Mouse (Mus musculus) telencephalon, adult 2 months (tissue): ENCODE results near the gene Tgfbr3.

Source experiments
- DNase-seq: peaks from one replicate; pipeline ENCODE4 v3.0.0-alpha.2; 2011; ENCODE audit warnings: low read depth, low spot score

Tgfbr3 gene

DNA sequence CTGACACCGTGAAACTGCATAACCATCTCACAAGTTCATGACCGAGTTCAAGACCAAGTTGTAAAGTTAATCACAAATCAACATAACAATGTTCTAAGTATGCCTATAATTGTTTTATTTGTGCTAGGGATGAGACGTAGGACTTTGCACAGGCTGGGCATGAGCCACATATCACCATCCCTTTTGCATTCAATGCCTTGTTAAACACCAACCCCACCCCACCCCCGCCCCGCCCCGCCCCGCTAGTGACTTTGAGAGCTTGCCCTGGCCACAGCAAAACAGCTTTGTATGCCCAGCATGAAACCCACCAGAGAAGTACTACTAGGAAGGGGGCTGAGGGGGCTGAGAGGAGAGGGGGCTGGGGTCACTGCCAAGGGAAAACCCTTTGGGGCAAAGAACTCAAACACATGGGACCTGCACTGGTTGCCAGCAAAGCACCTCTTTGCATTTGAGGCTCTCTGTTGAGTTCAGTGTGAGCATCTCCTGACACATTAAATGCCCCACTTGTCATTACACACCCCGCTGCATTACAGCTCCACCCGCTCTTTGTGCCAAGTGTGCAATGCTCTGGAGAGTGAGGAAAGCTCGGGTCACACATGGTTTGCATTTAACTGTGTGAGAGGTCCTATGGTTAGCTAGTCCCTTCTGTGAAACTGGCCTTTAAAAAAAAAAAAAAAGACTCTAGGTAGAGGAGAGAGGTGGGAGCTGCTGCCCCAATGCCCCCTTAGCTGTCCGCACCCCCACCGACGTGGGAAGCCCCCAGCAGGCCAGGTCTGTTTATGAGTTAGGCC, 179.1 kb downstream of the Tgfbr3 start:
- DNase-seq = no peak

DNA sequence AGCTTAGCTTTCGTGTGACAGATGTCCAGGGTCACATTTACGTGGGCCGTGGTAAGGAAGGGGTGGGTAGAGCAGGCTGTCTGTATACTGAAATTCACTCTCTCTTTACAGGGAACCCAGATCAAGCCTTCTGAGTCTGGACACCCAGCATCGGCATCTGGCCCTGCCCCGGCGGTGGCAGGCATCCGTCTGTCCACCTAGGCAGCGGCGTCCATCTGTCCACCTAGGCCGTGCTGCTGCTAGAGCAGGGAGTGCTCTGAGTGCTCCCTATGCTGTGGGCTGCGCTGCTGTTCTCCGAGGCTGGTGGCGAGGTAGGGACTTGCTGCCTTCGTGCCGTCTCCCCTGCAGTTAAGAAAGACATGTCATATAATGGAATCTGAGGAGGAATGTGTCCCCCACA, 180.0 kb downstream of the Tgfbr3 start:
- no peak for DNase-seq

DNA sequence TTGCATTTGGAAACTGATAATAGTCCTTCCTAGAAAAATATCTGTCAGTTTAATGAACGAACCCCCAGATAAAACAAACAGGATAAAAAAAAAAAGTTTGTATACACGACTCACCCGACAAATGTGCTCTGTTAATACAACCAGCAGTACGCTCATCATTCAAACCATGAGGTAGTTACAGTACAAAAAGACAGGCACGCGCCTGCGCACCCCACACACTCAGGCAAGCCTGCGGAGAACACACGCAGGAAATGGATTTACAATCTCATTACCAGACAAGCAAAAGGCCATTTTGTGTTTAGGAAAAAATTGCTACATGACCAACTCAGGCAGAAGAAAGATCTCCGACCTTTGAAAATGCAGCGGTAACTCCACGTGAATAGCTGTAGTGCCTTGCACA, 182.6 kb downstream of the Tgfbr3 start:
- no peak for DNase-seq

DNA sequence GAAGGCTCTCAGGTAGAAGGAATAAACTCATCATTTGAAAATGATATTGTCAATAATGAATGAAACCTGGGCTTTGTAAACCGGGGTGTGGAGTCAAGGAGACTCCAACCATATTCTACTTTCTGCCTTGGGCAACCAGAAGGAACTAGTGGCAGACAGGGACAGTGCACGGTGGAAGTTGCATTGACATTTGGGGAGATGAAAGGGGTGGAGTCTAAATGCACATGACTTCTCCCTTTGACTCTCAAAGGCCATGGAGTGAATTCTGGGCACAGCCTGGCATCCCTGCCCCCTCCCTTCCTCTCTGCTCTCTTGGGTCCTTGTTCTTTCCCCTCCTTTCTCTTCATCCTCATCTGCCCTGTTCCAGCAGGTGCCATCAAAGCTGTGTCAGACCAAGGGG, 183.3 kb downstream of the Tgfbr3 start:
- no peak for DNase-seq

DNA sequence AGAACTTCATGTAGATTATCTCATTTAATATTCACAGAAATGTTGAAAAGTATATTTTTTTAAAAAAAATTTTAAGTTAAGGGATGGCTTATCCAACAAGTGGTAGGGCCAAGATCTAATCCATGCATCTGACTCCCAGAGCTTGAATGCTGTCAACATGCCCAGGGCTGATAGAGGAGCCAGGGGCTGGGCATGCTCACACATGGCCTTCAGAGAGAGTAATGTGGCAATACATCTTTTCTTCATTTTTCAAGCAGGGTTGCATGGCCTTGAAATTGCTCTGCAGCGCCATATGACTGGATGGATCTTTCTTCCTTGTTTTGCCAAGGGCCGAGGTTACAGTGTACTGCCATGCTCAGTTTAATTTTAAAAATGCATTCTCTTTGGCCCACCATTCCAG, 185.8 kb downstream of the Tgfbr3 start:
- DNase-seq = no peak

DNA sequence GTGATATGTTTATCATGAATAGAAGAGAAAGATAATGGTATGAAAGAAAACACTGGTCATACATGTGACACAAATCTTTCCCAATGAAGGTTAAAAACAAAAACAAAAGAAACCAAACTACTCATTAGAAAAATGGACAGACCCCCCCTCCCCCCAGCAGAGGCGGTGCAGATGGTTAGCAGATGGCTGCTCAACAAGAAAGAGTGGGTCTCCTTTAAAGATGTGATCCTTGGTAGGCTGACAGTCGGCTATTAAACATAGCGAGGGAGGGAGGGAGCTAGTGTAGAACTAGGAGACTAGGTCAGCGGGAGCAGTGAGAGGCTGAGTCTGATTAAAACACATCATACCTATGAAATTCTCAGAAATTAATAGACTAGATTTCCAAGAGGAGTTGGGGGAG, 186.5 kb downstream of the Tgfbr3 start:
- no peak for DNase-seq

DNA sequence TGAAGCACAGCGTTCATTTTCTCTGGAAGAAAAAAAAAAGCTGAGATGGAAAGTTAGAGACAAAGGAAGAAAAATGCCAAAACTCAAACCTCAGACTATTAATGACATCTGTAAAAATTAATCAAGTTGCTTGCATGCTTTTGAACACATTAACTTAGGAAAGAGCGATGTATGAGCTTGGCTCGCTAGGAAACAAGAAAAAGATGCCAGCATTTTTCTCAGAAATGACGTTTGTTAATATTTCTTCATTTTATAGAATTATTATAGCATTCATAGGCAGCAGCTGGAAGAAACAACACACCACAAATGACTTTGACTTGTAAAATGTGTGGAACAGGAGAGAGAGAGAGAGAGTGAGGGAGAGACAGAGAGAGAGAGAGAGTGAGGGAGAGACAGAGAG, 187.7 kb downstream of the Tgfbr3 start:
- no peak for DNase-seq

DNA sequence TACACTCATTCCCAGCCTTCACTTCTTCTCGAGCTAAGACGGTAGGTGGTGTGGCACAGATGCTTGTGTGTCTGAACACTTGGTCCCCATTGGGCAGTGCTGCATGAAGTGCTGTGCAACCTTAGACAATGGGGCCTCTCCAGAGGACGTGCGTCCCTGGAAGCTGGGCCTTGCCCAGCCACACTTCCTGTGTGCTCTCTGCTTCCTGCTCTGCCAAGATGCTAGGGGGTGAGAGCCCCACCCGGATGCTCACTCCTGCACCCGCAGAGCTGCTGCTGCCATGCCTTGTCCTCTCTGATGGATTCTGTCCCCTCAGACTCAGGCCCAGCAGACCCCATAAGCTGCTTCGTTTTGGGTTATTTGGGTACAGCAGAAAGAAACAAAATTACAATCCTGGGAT, 188.3 kb downstream of the Tgfbr3 start:
- no peak for DNase-seq

DNA sequence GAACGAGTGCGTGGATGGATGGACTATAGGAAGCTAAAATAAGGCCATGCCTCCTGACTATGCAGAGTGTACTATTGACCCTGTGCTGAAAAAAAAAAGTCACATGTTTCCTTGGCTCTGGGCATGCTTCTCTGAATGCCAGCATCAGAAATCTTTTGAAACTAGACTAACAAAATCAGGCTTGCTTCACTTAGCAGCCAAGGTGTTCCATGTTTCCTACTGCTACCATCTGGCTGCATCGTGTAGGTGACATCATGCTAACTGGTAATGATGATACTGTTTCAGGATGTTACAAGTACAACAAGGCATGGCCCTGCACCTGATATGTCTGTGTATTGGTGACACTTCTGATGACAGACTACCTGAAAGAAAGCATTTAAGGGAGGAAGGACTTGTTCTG, 189.8 kb downstream of the Tgfbr3 start:
- no peak for DNase-seq

DNA sequence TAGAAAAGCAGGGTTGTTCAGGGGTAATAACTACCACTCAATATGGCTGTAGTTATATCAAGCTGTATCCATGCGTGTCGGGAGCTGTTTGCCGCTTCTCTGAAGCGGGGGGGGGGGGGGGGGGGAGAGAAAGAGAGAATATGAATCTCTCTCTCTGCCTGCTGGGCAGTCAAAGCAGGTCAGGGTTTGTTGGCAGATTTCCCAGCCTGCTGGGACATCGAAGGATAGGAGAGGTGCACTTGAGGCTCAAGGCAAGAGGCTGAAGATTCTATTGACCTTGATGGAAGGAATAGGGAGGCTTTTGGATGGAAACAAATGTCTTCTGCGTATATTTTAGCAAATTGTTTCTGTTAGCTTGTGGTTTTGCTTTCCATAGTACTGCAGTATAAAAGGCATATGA, 190.4 kb downstream of the Tgfbr3 start:
- no peak for DNase-seq

DNA sequence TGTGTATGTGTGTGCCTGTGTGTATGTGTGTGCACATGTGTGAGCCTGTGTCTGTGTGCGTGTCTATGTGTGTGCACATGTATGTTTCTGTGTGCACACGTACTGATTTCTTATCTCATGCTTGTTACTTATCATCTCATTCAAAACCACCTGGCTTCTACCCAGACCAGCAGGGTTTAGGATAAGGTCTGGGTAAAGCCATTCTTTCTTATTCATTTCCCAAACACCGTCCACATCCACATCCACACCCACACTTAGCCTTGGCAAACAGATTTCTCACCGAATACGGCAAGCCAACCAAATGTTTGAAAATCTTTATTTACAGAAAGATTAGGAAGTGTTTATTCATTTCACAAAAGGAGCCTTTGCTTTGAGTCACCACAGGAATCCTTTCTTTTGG, 191.4 kb downstream of the Tgfbr3 start:
- DNase-seq = no peak

DNA sequence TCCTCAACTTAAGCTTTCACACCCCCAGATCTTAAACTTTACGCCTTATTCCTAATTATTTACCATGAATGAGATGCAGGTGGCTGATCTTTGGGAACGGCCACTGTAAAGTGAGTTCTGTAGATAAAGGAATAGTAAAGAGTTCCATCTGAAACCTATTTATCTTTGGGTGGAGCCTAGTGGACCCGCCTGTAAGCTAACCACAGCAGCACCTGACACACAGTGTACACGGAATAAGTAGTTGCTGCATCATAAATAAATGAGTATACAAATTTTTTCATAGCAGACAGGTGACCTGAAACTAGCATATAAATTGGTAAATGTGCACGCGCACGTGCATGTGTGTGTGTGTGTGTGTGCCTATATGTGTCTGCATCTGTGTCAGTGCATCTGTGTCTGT, 192.1 kb downstream of the Tgfbr3 start:
- no peak for DNase-seq

DNA sequence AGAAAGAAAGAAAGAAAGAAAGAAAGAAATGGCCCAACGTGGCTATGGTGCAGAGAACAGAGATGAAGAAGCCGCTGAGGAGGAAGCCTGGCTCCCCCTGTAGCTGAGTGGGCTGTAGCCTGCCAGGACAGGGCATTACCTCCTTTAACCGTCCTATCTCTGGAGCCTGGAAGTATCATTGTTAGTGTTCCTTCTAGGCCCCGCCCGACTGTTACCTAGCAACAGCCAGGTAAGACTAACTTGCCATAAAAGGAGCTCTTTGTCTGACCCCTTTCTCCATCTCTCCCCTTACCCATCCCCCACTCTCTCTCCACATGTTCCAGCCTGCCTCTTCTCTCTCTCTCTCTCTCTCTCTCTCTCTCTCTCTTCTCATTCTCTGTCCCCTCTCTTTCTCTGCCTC, 195.2 kb downstream of the Tgfbr3 start:
- DNase-seq = no peak

DNA sequence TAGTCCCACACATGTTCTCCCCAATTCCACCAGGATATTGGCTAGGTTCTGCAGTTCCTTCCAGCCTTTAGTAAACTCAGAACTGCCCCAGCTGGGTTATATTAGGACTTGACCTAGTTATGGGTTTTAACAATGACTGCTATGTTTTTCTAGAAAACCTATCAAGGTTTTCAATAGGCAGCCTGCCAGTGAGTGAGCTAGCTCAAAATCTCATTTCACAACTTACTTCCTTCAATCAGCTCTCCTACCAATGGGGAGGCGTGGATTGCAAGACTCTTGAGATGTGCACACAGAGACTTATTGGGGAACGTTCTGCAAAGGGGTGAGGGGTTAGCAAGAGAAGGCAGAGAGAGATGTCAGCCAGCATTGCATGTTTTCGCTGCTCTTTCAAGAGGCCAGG, 196.2 kb downstream of the Tgfbr3 start:
- DNase-seq = no peak

DNA sequence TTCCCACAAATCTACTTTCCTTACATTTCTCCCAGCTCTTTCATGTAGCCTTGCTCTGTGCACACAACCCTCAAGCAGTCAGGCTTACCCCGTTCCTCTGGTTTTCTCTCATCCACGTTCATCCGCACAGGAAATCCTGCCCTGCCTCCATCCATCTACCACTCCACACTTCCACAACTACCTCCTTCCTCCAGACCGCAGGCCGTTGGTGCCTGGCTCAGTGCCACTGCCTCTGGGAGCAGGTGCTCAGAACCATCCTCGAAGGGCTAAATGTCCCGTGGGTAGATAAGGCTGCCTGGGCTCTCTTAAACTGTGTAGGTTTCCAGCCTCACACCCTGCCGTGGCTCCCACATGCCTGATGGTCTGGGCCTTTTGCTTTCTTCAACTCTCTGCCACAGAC, 197.3 kb downstream of the Tgfbr3 start:
- no peak for DNase-seq

DNA sequence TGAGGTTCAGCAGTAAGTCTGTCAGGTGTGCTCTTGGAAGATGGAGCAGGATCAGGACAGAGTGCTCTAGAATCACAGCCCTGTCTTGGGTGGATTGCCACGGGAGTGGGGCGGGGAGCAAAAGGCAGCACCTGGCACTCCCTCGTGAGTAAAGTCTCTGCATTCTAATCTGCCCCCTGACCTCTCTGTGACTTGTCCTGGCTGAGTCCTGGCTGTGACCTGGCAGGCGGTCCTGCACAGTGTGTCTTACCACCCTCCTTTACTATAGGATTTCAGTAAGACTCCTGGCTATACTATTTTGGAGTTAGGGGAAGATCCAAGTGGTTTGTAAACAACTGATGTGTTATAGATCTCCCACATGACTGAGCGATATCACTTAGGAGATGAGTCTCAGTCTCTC, 199.5 kb downstream of the Tgfbr3 start:
- DNase-seq = no peak

DNA sequence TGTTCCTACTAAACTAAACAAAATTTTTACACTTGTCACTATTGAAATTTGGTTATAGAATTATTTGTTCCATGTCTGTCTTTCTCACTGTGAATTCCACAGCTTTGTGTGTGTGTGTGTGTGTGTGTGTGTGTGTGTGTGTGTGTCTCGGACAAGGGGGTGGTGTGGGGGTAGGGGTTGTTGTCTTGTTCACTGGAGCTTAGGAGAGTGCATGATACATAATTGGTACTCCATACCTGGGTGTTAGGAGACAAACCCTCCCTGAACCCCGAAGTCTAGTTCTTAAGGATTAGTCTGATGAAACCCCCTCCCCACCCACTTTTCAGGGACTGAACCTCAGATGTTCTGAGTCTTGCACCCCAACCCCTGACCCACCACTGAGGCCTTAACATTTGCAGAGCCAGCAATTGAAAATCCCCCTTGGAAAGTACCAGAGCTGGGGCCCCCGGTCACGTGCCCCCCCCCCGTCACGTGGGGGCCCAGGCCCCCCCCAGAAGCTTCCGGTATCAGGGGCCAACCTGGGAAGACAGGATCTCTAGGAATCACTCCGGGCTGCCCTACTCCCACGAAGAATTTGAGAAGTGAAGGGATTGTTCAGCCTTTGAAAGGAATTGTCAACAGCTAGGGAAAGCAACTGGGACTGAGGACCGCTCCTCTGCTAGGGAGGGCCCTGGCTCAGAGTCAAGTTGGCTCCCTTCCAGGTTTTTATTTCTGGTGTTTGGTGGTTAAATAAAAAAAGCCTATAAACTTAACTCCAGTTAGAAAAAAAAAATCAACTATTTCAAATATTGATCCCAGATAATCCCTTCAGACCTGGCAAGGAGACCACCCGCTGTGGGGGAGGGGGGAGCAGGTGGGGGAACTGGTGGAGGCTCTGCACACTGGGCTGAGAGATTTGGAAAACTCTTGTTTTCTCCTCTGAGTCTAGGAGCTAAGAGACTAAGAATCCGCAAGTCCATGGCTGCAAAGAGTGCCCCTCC, 201.3 kb downstream of the Tgfbr3 start:
- peak; percentile 24 for DNase-seq

DNA sequence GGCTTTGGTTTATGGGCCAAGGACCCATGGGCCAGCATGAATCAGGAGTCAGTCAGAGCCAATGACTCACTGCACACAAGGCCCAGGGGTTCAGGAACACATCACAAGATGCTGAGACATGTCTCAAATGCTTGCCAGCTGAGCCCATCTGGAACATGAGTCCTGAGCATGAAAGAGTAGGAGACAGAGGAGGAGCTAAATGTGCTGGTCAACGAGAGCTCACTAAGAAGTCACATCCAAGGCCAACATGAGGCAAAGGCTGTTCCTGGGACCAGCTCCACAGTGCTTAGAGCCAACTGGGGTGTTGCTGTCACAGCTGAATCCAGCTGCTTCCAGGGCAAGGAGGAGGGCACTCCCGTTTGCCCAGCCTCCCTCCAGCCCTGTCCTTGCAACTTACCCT, 202.1 kb downstream of the Tgfbr3 start:
- no peak for DNase-seq

DNA sequence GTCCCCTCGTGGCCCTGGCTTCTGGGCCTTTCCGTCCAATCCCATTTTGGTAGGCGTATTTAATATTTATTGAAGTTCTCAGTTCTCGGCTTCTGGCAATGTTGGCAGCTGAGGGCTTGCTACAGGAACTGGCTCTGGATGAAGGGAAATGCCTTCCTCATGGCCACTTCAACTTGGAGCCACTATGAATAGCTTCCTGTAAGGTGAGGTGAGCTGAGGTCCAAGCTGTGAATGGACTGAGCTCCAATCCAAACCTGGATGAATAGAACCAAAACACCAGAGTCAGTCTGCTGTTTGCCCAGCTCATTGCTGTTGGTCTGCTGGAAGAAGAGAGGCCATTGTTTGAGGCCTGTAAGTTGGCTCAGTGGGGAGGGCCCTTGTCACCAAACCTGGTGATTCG, 203.3 kb downstream of the Tgfbr3 start:
- no peak for DNase-seq

DNA sequence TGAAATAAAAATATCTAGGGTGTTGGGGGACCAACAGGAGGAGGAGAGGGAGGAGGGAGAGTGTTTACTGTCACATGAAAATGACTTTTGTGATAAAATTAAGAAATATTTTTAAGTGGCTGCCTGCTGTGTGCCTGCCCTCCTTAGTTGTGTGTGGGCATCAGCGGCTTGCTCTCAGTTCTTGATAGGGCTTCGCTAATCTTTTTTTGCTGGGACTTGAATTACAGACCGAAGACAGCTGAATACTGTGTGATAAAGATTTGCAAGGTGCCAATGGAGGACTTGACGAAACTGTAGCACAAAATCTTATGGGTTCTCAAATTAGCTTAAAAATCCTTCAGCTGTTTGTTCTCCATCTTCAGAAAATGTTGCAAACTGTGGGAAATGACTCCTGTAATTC, 205.0 kb downstream of the Tgfbr3 start:
- no peak for DNase-seq

DNA sequence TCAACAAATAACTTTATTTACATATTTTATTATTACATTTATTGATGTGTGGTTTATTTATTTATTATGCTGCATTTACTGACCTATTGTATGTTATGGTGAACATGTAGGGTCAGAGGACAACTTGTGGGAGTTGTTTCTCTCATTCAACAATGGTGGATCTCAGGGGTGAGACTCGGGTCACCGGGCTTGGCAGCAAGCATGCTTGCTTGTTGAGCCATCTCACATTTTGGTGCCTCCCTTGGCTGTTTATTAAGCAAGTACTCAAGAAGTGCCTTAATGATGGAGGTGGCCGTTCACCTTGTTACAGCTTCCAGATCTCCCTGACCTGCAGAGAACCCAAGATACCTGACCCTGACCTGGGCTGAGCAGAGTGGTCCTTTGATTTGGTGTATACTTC, 207.4 kb downstream of the Tgfbr3 start:
- no peak for DNase-seq

DNA sequence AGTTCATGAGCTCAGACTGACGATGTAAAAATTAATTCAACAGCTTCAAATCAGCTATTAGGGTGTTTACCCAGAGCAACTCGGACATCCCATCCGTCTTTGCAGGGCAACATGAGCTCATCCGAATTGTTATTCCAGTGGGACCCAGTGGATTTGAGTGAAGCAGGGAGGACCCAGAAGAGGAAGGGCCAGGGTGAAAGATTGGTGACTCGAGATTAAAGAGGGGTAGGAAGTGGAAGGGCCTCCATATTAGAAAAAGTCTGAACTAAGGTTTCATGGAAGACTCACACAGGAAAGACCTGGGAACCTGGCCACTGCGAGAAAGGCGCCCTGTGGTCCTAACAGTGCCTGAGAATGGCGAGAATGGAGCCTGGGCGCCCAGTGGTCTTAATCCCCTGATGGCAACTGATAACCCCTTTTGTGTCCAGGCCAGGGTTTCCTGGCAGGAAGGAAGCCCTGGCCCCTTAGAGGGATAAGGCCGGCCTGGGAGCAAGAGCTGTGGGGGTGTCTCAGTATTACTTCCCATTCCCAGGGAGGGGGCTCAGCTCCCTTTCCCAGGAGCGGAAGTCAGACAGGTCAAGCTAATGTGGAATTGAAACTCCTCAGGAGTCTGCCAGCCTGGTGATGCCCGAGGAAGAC, 208.3 kb downstream of the Tgfbr3 start:
- DNase-seq = no peak
